Mouse (Mus musculus) cerebellum, adult 9-10 months (tissue): ENCODE measurements around the gene Hmg20b.

Experiments used
- DNase-seq: peaks from one replicate; pipeline ENCODE4 v3.0.0; 2022

Hmg20b gene

DNA sequence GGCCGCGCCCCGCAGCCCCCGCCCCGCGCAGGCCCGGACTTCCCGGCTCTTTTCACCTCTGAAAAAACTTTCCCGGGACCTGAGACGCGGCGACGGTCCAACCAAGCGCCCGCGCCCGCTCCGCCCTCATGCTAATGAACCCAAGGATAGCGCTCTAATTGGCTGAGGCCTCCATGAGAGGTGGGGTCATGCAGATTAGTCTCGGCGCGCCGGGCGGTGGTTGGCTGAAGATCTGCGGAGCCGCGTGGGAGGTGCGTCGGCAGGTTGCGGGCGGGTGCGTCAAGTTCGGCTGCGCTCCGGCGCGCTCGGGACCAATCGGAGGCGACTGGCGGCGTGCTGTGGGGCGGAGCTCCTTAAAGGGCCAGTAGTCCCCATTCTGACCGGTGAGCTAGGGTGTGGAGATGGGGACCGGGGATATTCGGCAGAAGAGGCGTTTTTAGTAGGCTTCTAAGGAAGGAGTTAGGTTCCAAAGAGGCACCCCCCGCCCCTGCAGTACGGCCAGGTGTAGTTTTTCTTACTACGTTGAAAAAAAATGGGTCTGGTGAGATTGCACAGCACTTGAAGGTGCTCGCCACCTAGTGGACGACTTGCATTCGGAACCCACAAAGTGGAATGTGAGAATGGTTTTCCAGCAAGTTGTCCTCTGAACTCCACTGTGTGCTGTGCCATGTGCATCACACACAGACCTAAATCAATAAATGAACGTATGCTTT, at the start of gene Hmg20b:
TSS of gene Hmg20b (minus strand) at position 130 of the 713 bp plus-strand sequence.
- DNase-seq, result peak; percentile 99

DNA sequence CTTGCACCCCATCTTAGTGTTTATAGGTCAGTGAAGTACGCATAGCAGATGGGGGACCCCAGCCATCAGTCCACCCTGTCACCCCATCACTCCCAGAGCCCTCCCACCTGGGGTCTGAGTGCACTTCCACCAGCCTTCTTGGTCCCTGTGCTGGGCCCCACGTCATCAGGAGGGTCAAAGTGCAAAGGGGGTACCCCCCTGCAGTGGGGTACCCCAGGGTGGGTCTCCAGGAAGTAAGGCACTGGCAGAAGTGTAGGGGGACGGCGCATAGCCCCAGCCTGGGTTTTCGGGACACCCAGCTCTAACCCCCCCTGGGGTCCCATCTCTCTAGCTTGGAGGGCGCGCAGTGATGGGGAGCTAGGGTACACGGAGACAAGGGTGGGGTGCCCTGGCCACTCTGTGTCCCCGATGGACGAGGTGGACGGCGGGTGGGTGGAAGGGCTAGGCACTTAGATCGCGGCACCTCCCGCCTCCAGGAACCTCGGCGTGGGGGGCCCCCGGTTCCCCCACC, 49.6 kb upstream of the Hmg20b start:
- peak; percentile 66 for DNase-seq

DNA sequence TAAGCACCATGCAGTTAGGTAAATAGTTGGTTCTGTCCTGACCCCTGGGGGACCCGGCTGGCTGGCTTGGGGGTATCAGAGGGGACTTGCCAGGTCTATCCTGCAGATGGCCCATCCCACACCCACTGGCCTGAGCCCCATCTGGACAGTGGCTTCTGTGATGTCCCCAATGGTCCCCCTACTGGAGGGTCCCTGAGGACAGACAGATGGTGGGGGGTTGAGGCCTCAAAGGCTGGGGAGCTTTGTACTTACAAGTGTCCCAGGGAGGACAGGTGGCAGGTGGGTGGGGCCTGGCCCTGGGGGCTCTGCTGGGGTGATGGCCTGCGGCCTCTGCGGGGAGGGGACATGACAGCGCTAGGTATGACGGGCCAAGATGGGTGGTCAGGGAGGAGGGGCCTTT, 49.0 kb upstream of the Hmg20b start:
- DNase-seq, result peak; percentile 72

DNA sequence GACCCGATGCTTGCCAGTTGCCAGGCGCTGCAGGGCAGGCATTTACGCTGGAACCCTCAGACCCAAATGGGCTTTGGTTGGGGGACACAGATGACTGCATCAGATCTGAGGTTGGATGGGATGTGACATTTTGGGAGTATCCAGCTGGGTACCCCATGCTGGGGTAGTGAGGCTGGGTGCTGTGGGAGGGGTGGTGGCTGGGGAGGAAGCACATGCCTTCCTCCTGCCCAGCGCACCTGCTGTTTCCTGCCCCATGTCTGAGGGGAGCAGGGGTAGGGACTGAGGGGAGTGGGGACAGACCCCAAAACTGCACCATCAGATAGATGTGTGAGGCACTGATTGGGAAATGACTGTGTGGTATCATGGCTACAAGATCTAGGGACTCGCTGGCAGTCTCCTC, 46.5 kb upstream of the Hmg20b start:
- no peak for DNase-seq

DNA sequence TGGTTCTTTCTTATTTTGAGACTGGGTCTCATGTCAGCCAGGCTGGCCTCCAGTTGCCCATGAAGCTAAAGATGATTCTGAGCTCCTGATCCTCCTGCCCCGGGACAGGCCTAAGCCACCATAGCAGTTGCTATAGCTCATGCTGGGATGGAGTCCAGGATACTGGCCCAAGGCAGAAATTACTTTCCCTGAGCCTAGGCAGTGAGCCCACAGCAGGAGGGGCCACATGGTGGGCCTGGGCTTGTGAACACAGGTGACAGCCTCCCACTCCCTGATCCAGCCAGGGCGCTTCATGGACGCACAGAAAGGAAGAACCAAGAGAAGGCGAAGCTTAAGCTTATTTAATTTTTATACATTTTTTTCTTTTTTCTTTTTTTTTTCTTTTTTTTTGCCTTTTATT, 45.6 kb upstream of the Hmg20b start:
- no peak for DNase-seq

DNA sequence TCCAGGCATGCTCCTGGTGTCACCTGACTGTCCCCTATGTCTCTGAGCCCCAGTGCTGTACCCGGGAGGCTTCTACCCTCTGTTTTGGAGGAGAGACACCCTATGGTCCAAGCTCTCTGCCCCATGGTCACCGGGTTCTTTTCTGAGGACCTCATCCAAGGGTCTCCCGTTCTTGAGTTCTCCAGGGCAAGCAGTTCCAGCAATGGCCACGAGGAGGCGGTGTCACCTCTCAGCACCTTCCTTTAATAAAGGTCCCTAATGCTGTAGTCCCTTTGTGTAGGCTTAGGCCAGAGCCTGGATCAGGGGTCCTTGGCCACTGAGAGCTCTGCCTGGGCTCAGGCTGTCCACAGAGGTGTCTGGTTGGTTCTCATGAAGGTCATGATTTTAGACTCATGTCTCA, 44.8 kb upstream of the Hmg20b start:
- DNase-seq, result peak; percentile 83

DNA sequence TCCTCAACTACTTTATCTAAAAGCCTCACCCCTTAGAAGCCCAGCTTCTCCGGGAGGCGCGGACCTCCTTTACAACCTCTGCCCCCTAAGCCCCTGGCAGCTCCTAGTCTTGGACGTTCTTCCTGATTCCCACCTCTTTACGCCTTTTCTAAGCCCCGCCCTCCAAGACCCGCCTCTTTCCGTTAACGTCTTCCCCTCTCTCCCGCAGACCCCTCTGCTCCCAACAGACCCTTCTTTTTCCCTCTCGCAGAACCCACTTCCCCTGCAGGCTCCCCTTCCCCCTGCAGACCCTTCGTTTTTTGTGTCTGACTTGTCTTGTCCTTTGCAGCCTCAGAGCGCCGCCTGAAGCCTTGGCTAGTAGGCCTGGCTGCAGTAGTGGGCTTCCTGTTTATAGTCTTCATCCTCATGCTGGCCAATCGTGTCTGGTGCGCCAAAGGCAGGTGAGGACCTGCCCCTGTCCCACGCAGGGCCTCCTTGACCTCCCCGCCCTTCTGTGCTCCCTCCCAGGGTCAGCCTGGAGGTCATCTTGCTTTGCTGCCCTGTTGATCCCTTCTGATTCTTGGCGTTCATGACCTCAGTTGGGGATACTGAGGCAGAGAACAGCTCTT, 43.3 kb upstream of the Hmg20b start:
- no peak for DNase-seq

DNA sequence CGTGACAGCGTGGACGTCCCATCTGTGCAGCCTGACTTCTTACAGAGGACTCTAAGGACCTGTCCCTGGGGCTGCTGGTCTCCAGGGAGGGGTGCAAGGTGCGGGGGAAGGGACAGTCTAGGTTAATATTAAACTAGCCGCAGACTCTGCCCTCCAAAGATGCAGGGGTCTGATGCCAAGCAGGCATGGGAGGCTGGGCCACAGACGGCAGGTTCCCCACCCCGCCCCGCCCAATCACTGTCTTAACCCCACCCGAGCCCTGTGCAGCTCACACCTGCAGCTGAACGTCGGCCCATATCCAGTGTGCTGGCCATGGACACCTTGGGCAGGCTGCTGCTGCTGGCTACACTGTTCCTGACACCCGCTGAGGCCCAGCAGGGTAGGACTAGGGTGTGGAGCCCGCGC, 42.5 kb upstream of the Hmg20b start, which contains the start of gene Smim24:
TSS of gene Smim24 (plus strand) at position 271 of the 405 bp plus-strand sequence.
- DNase-seq, result no peak

DNA sequence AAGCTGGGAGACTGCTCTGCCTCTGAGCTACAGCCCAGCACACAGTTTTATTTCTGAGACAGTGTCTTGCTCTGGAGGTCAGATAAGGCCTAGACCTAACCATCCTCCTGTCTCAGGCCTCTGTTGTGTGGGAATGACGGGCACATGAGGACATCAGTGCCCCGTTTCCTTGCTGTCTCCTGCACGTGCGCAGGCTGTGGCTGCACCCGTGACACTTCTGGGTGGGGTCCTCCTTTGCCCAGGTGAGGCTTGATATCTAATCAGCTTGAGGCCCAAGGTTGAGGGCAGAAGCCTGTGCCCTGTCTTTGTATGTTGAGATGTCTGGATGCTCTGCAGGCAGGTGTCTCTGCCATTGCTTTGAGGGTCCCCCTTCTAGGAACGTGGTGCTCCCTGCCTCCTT, 42.0 kb upstream of the Hmg20b start:
- DNase-seq, result no peak

DNA sequence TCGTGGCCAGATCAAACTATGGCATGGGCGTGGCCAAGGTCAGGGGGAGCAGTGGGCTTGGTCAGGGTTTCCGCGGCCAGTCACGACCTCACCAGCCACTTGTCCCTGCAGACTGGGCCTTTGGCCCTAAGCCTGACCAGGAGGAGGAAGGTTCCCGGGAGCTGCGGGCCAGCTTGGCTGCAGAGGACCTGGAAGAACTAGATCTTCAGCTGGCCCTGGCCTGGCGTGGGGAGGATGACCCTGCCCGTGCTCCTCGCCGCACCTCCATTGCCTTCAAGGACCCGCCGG, 40.3 kb upstream of the Hmg20b start:
- no peak for DNase-seq

DNA sequence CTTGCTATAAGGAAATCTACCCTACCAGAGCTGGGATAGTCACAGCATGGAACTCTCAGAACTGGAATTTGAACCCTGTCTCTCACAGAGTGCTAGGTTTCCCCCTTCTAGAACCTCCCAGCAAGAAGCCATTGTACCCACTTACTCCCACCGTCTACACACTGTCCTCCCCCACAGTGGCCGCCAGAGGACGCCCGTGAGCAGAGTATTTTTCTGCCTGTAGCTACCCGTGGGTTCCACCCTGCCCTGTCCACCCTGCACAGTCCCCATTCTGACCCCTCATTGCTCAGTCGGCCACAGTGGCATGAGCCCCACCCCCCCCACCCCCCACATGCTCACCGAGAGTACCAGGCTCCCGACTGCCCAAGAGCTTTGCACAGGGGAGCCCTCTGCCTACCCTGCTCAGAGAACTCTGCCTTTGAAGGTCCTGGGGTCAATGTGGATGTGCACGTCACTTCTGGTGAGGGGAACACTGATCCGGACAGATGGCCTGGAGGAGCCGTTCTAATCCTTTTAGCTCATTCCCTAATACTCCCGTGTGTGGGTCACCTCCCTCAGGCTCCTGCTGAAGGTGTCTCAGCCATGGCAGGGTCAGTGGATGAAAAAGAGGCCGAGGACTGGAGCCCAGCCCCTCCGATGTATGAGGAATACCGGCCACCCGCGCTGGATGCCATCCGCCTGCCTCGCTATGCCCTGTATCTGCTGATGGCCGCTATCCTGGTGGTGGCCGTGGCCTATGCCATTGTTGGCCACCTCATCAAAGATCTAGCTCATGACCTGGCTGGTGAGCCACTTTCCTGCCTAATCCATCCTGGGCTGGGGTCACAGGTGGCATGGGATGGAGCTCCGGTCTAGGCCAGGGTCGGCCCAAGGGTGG, 39.8 kb upstream of the Hmg20b start:
- DNase-seq, result peak; percentile 76

DNA sequence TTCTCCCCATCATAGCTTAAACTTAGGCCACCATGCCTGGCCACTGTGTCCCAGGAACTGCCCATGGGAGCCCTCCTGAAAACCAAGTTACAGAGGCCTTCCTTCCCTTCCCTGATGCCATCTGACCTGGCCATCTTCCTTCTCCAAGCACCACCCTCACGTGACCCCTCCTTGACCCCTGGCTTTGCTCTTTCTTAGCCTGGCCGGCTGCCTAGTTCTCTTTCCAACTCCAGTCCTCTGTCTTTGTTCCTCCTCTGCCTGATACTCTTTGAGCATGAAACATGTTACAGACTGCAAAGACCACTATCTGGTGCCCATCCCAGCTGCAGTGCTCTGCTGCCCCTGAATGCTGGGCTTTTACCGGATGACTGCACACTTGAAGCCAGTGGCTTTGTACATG, 39.1 kb upstream of the Hmg20b start:
- DNase-seq, result peak; percentile 55

DNA sequence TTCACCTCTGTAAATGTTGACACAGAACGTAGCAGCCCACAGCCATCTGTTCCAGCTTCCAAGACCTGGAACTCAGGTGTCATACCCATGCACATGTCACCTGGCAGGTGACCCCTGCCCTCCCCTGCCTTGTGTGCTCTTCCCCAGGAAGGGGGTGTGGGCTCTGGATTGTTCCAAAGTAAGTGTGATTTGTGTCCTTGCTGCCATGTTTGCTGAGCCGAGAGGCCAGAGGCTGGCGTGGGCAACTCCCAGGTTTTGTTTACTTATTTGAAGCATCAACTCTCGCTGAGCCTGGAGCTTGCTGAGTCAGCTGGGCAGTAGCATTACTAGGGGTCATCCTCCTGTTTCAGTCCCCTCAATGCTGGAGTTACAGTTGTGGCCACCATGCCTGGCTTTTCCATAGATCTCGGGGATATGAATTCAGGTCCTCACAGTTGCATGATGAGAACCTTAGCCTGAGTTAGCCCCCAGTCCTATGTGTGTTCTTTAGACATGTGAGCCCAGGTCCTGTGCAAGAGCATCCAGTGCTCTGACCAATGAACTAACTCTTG, 38.3 kb upstream of the Hmg20b start, which contains the start of gene Gm48552:
TSS of gene Gm48552 (plus strand) at position 501 of the 551 bp plus-strand sequence.
- no peak for DNase-seq

DNA sequence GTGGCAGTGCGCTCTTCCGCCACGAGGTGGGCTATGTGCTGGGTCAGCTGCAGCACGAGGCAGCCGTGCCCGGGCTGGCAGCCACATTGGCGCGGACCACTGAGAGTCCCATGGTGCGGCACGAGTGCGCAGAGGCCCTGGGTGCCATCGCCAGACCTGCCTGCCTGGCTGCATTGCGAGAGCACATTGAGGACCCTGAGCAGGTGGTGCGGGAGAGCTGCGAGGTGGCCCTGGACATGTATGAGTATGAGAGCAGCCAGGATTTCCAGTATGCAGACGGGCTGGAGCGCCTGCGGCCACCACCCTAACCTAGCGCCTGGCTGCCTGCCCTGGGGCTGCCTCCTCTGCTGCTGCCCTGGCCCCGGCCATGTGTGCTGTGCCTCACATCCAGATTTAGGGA, 37.4 kb upstream of the Hmg20b start:
- no peak for DNase-seq

DNA sequence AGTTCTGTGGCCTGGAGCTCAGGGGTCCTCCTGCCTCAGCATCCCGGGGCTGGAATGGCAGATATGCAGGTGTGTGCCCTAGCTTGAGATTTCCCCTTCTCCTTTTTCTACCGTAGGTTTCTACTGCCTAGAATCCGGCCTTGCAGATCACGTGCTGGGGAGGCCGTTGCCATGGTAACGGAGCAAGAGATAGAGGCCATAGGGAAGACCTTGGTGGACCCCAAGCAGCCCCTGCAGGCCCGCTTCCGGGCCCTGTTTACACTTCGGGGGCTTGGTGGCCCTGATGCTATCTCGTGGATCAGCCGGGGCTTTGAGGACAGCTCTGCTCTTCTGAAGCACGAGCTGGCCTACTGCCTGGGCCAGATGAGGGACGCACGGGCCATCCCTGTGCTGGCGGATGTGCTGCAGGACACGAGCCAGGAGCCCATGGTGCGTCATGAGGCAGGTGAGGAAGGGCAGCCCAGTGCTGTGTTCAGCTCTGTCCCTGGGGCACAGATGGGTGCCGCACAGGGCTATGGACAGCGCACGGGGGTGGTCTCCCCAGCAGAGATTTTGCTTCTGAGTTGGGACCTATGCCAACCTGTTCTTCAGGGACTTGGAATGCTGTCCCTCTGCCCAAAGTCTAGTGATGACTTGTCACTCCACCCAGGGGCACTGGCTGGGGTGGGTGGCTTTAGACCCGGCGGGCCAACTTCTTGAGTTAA, 35.5 kb upstream of the Hmg20b start:
- DNase-seq, result peak; percentile 60

DNA sequence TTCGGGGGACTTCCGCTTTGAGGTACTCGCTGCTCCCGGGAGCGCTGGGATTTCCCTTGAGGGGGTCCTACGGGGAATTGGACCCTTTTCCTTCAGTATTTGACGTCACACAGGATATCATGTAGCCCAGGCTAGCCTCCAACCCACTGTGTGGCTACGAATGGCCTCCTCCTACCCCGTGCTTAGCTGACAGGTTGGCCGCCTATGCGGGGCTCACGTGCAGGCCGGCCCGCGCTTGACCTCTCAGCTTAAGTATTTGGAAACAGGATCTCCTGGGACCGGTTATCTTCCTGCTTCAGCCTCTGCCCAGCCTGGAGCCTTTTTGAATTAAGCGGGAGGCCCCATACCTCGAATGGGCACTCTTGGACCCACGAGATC, 34.3 kb upstream of the Hmg20b start:
- no peak for DNase-seq

DNA sequence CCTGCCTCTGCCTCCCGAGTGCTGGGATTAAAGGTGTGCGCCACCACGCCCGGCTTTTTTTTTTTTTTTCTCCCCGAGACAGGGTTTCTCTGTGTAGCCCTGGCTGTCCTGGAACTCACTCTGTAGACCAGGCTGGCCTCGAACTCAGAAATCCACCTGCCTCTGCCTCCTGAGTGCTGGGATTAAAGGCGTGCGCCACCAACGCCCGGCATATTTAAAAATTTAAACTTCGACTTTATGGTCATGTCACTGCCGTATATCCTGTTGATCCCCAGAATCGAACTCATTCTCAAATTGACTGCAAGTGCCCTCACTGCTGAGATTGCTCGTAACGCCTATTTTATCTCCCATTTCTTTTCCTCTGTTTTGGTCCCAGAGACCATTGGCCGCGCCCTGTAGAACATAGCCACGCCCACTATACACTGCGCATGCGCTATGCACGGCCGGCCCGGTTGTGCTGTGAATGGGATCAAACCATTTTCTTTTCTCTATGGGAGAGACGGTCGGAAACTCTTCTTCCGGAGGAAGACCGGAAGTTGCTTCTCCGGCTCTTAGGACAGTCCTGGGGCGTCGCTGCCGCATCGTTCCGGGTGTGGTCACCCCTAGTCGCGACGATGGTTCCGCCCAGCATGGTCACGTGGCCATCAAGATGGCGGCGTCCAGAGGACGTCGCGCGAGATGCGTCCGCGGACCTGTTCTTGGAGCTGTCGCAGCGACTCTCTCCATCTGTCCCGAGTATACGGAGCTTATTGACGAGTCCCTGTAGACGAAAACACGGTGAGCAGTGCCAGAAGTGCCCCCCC, 33.7 kb upstream of the Hmg20b start, which contains the start of the genes Dohh and Gm48551:
TSS of gene Dohh (plus strand) at position 627 of the 803 bp plus-strand sequence.
TSS of gene Gm48551 (plus strand) at position 665 of the 803 bp plus-strand sequence.
- peak; percentile 99 for DNase-seq

DNA sequence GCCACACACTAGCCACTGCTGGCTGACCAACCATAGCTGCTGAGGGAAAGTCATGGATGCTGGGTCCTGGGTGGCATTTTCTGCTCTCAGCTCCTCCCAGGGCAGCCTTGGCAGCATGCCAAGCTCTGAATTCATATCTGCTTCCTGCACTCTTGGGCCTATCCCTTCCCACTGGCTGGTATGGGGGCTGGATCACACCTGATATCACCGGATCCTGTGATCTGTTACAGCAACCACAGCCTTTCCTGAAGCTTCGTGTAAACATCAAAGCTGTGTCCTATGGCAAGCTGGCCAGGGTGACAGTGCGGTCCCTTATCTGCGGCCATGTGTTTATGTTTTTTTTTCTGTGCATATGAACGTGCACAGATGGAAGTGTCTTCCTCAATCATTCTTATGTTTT, 31.8 kb upstream of the Hmg20b start:
- DNase-seq, result peak; percentile 62

DNA sequence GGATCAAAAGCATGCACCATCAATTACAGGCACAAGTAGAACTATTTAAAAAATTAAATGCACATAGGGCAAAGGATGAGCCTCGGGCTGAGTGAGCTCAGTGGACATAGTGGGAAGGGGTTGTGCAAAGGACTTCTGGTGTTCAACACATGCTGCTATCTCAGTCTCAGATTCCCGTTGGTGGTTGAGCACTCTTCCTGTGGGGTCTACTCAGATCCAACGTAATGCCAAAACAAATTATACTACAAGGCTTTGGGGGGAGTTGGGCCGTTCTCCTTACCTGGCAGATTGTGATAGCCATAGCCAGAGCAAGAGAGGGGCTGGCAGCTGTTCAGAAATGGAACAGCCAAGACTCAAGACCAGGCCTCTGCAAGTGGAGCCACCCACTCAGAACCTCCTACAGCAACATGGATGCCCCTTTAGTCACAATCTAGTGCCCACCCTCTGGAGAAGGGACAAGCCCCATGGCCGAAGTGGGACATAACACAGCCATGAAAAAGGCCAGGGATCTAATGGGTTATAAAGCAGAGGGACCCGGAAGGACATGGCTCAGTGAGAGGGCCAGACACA, 29.6 kb upstream of the Hmg20b start:
- DNase-seq, result peak; percentile 71

DNA sequence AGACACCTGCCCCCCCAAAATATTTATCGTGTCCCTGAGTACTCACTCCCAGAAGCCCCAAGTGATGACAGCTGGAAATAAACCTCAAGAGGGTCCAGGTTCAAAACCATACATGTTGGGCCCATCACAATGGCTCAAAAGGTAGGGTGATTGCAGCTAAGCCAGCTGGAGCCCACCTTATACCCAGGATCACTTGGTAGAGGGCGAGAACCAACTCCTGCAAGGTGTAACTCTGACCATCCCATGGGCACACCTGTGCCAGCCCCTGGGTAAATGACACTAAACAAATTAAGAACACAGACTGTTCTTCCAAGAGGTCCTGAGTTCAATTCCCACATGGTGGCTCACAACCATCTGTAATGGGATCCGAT, 28.9 kb upstream of the Hmg20b start:
- DNase-seq, result peak; percentile 72

DNA sequence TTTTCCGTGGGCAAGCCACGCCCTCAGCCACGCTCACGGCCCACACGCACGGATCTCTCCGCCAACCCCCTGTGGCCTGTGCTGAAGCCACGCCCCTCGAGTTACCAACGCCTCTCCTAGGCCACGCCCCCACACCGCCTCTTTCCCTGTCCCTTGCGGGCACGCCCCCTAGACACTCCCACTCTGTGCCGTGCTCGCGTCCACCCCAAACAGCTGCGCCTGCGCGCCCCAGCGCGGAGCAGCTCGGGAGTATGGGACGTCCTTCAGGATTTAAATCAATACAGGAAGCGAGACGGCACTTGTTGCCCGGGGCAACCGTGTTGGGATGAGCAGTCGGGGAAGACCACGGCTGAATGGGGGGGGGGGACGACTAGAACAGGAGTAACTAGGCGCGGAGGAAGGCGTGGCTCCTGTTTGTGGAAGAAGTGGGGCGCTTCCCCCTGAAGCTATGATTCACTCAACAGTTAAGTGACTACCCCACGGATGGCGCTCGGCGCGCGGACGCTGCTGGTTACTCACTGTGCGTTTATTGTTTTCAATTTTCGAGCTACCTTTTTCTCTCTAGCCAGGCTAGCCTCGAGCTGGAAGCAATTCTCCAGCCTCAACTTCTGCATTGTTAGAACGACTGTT, 28.4 kb upstream of the Hmg20b start:
- DNase-seq, result peak; percentile 100
